Mouse (Mus musculus) lung, embryonic 16.5 days (tissue): ENCODE measurements at regions not wholly inside any gene's neighbourhood (a gene's known extent, or its start where the extent isn't known, plus 50 kb on each side); places are given as distances from the start of the nearest gene placed in this dataset.
A peak's percentile ranks its signal among the peaks of the same experiment; 100 is the strongest.

Source experiments
- ATAC-seq: fragments of 200-750 bp; cut with Nextera tagmentation; 2 replicates; pipeline ENCODE4 v1.8.0; 2017; ENCODE audit warnings: low read depth, mild to moderate bottlenecking, moderate library complexity
- H3K27ac ChIP-seq: fragments of 300-500 bp; sonication (generic); 2 replicates; pipeline ENCODE4 v1.5.1; 2014; ENCODE audit warnings: mild to moderate bottlenecking, control low read depth, low read length
- H3K27me3 ChIP-seq: fragments of 300-500 bp; sonication (generic); 2 replicates; pipeline ENCODE4 v1.6.1; 2014; ENCODE audit warnings: low read depth, low read length, mixed read lengths; ENCODE audit not compliant: control insufficient read depth, insufficient read depth
- H3K36me3 ChIP-seq: fragments of 300-500 bp; sonication (generic); 2 replicates; pipeline ENCODE4 v1.6.1; 2014; ENCODE audit warnings: low read length; ENCODE audit not compliant: control insufficient read depth, insufficient read depth
- H3K4me1 ChIP-seq: fragments of 300-500 bp; sonication (generic); replicated peaks from 2 replicates; pipeline ENCODE4 v1.6.1; 2014; ENCODE audit warnings: low read length, mixed read lengths; ENCODE audit not compliant: control insufficient read depth, insufficient read depth
- H3K4me2 ChIP-seq: fragments of 300-500 bp; sonication (generic); 2 replicates; pipeline ENCODE4 v1.6.1; 2014; ENCODE audit warnings: low read depth, low read length, control low read depth
- H3K4me3 ChIP-seq: fragments of 300-500 bp; sonication (generic); 2 replicates; pipeline ENCODE4 v1.5.1; 2014; ENCODE audit warnings: mild to moderate bottlenecking, low read length, control low read depth
- H3K9ac ChIP-seq: fragments of 300-500 bp; sonication (generic); 2 replicates; pipeline ENCODE4 v1.6.1; 2014; ENCODE audit warnings: low read length, control low read depth
- H3K9me3 ChIP-seq: fragments of 300-500 bp; sonication (generic); 2 replicates; pipeline ENCODE4 v1.6.1; 2016; ENCODE audit warnings: low read length; ENCODE audit not compliant: control insufficient read depth
- WGBS: fragments of 180-500 bp; shearing (Covaris S2); extraction: QIAGEN DNeasy Blood & Tissue Kit; methylation state at CpG from one replicate; pipeline ENCODE4 v1.1.7; 2014; 5-methylcytosine and 5-hydroxymethylcytosine counted together

DNA sequence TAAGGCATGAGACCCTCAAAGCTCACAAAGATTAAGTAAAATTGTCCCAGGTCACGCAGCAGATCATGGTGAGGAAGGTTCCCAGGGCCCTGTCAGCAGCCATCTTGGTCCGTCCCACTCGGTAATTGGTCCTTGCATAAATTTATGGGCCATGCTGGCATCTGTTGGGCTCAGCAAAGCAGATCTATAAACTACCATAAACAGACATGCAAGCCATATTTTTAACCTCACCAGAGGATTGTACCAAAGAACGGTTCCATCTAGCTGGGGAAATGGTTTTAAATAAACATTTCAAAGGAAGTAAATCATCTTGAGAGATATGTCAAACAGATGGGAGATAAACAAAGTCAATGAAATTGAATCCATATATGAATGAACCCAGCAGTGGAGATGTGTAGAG is 237.1 kb upstream of the Mctp2 start:
- peak overlapping the region; percentile 23; the same call in 1 of the 2 replicates for H3K27ac ChIP-seq

DNA sequence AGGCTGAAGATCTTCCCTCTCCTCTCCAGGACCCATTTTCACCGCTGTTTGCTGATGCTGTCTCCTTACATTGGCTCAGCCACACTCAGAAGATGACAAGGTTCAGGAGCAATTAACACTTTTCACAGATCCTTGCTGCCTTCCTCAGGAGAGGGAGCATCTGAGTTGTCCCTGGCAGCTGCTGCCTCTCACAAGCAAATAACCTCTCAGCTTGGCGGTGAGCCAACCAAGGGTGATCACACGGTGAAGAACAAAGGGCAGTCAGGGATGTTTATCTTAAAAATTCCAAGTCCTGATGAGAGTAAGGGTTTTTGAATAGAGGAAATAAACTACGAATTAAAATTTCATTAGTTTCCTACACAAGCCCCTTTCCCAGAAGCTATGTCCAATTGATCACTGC is 237.5 kb upstream of the Mctp2 start:
- Histone ChIP-seq H3K36me3 (no peaks in the 10 kb centered on the region), H3K4me2 (no peak overlapping the region), H3K27ac (peak overlapping the region; percentile 23; the same call in 1 of the 2 replicates), H3K4me1 (peaks cover 5% of the 10 kb centered on the region), H3K4me3 (no peak overlapping the region), H3K9ac (no peak overlapping the region), H3K27me3 (no peaks in the 10 kb centered on the region), H3K9me3 (no peaks in the 10 kb centered on the region)
- 7% methylated on average over 4 of the region's 4 CpGs for WGBS
- peak; percentile 72 for ATAC-seq

More for the DNA sequence above, 237.1 kb upstream of the Mctp2 start:
- Histone ChIP-seq H3K27me3 (no peaks in the 10 kb centered on the region), H3K4me3 (no peak overlapping the region), H3K9me3 (no peaks in the 10 kb centered on the region), H3K9ac (no peak overlapping the region), H3K4me2 (no peak overlapping the region), H3K36me3 (no peaks in the 10 kb centered on the region), H3K4me1 (peaks cover 5% of the 10 kb centered on the region)
- ATAC-seq = peak; percentile 19; the same call in 1 of the 2 replicates
- WGBS = 33% methylated on average over 4 of the region's 4 CpGs

DNA sequence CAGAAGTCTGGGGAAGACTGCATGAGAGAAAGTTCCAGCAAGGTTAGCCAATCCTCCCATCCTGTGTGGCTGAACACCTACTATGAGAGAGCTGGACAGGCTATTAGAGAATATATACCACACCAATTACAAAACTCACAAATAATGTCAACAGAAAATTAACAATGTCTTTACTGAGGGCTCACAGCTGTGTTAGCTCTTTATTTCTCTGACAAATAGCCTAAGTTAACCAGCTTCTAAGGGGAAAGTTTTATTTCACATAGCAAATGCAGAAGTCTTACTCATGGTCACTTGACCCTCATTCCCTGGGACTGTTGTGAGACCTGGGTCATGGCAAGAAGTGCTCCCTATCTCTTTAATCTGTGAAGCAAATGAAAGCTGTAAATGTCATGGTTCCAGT is 261.0 kb upstream of the Mctp2 start:
- H3K9ac ChIP-seq = no peak overlapping the region
- H3K4me1 ChIP-seq = no peaks in the 10 kb centered on the region
- H3K36me3 ChIP-seq = no peaks in the 10 kb centered on the region
- H3K4me2 ChIP-seq = no peak overlapping the region
- H3K27me3 ChIP-seq = no peaks in the 10 kb centered on the region
- no peak overlapping the region for H3K27ac ChIP-seq
- no peak overlapping the region for H3K4me3 ChIP-seq
- H3K9me3 ChIP-seq = no peaks in the 10 kb centered on the region
- ATAC-seq = peak; percentile 62

DNA sequence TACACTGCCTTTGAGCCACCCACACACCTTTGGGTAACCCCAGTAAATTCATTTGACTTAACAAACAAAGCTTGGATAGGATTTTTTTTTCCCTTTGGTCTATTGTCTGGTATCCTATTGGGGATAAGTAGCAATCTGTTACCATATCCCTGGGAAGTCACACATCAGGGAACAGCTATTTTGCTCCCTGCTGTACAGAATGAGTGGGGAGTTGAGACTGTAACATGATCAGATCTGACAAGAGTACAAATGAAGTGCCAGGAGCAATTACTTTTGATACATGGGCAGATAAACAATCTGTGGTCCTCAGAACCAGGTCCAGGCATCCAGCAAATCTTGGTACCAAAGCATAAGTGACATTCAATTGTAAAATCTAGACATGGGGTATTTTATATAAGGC is 262.8 kb upstream of the Mctp2 start:
- Histone ChIP-seq H3K9me3 (no peaks in the 10 kb centered on the region), H3K4me3 (no peak overlapping the region), H3K27me3 (no peaks in the 10 kb centered on the region), H3K9ac (no peak overlapping the region), H3K4me1 (no peaks in the 10 kb centered on the region), H3K4me2 (no peak overlapping the region), H3K36me3 (no peaks in the 10 kb centered on the region), H3K27ac (no peak overlapping the region)
- no peak for ATAC-seq

DNA sequence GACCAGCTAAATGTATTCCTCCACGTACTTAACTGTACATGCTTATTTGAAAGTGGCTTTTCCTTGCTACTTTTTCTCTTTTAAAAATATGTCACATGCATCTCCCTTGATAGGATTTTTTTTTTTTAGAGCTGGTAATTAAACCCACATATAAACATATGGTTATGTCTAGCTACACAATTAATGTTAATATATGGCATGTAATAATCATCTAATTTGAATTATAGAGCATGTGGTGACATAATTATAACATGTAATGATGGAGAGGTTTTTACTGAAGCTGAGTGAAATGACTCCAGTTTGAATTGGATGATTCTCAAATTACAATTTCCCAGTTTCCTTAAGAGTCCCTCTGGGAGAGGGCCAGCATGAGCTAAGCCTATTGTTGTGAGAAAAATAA is 267.9 kb upstream of the Mctp2 start:
- H3K27ac ChIP-seq = no peak overlapping the region
- no peak overlapping the region for H3K9ac ChIP-seq
- no peaks in the 10 kb centered on the region for H3K27me3 ChIP-seq
- no peak overlapping the region for H3K4me3 ChIP-seq
- ATAC-seq = no peak
- no peaks in the 10 kb centered on the region for H3K9me3 ChIP-seq
- no peaks in the 10 kb centered on the region for H3K36me3 ChIP-seq
- no peak overlapping the region for H3K4me2 ChIP-seq
- WGBS = 62% methylated on average over 1 of the region's 1 CpGs
- H3K4me1 ChIP-seq = no peaks in the 10 kb centered on the region

DNA sequence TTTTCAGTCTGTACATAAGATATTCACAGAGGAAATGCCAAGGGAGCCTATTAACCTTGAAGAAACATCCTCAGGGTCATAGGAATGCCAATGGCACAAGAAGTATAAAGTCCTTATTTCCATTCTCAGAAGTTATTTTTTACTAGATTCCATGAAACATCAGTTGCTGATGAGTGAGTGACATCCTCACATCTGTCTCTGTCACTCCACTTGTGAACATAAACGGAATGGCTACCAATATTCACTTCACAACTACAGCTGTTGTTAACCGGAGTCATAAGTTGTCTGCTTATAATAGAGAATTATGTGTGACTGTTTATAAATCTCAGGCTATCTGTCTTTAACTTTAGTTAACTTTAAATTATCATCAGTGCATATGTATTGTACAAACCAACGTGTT is 278.0 kb upstream of the Mctp2 start:
- Histone ChIP-seq H3K27me3 (no peaks in the 10 kb centered on the region), H3K9me3 (no peaks in the 10 kb centered on the region), H3K27ac (no peak overlapping the region), H3K4me2 (no peak overlapping the region), H3K36me3 (no peaks in the 10 kb centered on the region), H3K9ac (no peak overlapping the region), H3K4me1 (peaks cover 4% of the 10 kb centered on the region), H3K4me3 (no peak overlapping the region)
- WGBS = 57% methylated on average over 3 of the region's 3 CpGs
- no peak for ATAC-seq

DNA sequence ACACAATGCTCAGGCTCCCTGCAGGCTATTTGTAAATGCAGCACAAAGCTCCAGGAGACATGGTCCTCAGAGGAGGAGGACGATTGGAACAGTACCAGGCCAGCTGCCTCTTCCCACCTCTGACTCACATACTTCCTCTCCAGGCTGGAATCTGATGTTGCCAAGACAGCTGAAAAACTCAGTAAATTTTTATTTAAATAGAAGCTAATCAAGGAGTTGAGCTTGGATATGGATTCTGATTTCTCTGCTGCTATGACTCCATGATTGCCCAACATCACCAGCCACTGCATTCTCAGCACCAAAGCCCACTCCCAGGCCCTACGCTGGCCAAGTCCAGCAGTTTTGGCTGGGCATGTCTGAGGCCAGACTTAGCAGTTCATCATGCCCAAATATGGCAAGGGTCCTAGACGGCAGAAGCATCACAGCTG is 282.8 kb upstream of the Mctp2 start:
- no peak overlapping the region for H3K4me3 ChIP-seq
- peak; percentile 94 for ATAC-seq
- no peak overlapping the region for H3K9ac ChIP-seq
- WGBS = 42% methylated on average over 3 of the region's 3 CpGs
- 0 out of 2 replicates have a peak overlapping the region, but pooled peaks have one; percentile 13 for H3K27ac ChIP-seq
- H3K9me3 ChIP-seq = no peaks in the 10 kb centered on the region
- H3K36me3 ChIP-seq = no peaks in the 10 kb centered on the region
- no peaks in the 10 kb centered on the region for H3K27me3 ChIP-seq
- peaks cover 4% of the 10 kb centered on the region for H3K4me1 ChIP-seq
- H3K4me2 ChIP-seq = no peak overlapping the region

DNA sequence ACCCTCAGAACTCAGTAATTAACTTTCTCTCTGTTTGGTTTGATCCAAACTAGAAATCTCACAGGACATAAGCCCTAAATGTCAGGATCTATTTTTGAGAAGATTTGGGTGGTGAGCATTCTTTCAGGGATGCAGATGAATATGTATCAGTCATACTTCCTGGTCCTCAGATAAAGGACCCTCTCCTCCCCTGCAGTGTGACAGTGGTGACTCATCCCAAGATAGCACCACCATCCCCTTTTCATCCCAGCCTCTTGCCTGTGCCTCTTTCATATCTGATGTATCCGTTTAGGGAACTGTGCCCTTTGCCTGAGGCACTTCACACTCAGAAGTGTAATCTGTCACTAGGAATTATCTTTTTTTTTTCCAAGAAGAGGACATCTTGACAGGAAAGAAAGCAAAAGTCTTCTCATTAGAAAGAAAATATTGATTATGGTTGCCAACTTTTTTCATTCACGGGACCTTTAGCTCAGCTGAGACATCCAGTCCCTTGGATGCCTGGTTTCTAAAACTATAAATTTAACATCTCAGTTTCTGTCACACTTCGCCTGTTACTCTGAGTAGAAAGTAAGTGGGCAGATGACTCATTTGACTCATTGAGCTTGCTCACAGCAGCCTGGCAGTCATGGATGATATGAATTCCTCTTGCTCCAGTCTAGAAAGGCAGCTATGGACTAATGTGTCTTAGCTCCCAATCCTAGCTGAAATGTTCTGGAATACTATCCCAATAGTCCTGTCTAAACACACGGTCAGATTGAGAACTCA is 284.1 kb upstream of the Mctp2 start:
- no peak overlapping the region for H3K4me3 ChIP-seq
- H3K9ac ChIP-seq = no peak overlapping the region
- no peak overlapping the region for H3K27ac ChIP-seq
- no peak overlapping the region for H3K4me2 ChIP-seq
- H3K36me3 ChIP-seq = no peaks in the 10 kb centered on the region
- no peaks in the 10 kb centered on the region for H3K27me3 ChIP-seq
- no peak for ATAC-seq
- peaks cover 4% of the 10 kb centered on the region for H3K4me1 ChIP-seq
- H3K9me3 ChIP-seq = no peaks in the 10 kb centered on the region
- WGBS = 71% methylated on average over 4 of the region's 4 CpGs

DNA sequence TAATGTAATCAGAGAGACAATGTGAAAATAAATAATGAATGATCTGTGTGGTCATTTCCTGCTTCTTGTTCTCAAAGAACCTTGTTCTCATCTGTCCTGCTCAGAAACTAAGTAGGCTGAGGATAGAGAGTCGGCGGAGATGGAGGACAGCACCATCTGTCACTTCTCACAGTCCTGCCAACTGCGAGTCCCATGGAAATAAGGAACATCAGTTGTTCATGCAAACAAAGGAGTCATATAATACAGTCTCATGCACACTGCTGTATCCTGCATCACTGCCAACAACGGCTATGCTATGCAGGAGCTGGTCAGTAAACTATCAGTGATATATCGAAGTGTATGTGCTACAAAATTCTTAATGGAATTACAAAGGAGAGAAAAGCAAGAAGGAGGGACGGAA is 285.7 kb upstream of the Mctp2 start:
- Histone ChIP-seq H3K4me3 (no peak overlapping the region), H3K9me3 (no peaks in the 10 kb centered on the region), H3K9ac (no peak overlapping the region), H3K27ac (no peak overlapping the region), H3K36me3 (no peaks in the 10 kb centered on the region), H3K4me2 (no peak overlapping the region), H3K4me1 (peaks cover 4% of the 10 kb centered on the region), H3K27me3 (no peaks in the 10 kb centered on the region)
- peak; percentile 26; the same call in 1 of the 2 replicates for ATAC-seq
- 46% methylated on average over 6 of the region's 6 CpGs for WGBS
